Mouse (Mus musculus) stomach, embryonic 16.5 days (tissue): ENCODE results near the gene Rac2. TPM values are rescaled to one million over a fixed set of nuclear protein-coding genes. Genes with fewer than 3 reads are reported as not detected.

ENCODE experiments used
- ATAC-seq: fragments of 200-750 bp; cut with Nextera tagmentation; 2 replicates; pipeline ENCODE4 v1.8.0; 2017; ENCODE audit warnings: moderate number of reproducible peaks, moderate TSS enrichment; ENCODE audit not compliant: insufficient read depth, low FRiP score
- H3K27ac ChIP-seq: fragments of 300-500 bp; sonication (generic); 2 replicates; pipeline ENCODE4 v1.5.1; 2014; ENCODE audit warnings: low read length
- H3K27me3 ChIP-seq: fragments of 300-500 bp; sonication (generic); 2 replicates; pipeline ENCODE4 v1.6.1; 2014; ENCODE audit warnings: low read length, control low read depth, mixed read lengths; ENCODE audit not compliant: control insufficient read depth, insufficient read depth
- H3K36me3 ChIP-seq: fragments of 300-500 bp; sonication (generic); 2 replicates; pipeline ENCODE4 v1.6.1; 2014; ENCODE audit warnings: low read length; ENCODE audit not compliant: control insufficient read depth, insufficient read depth
- H3K4me1 ChIP-seq: fragments of 300-500 bp; sonication (generic); 2 replicates; pipeline ENCODE4 v1.6.1; 2014; ENCODE audit warnings: low read length, control low read depth, mixed read lengths; ENCODE audit not compliant: control insufficient read depth, insufficient read depth
- H3K4me2 ChIP-seq: fragments of 300-500 bp; sonication (generic); 2 replicates; pipeline ENCODE4 v1.6.1; 2014; ENCODE audit warnings: low read depth, low read length, mixed read lengths
- H3K4me3 ChIP-seq: fragments of 300-500 bp; sonication (generic); replicated peaks from 2 replicates; pipeline ENCODE4 v1.5.1; 2014; ENCODE audit warnings: mild to moderate bottlenecking, low read length
- H3K9ac ChIP-seq: fragments of 300-500 bp; sonication (generic); 2 replicates; pipeline ENCODE4 v1.6.1; 2014; ENCODE audit warnings: low read length
- H3K9me3 ChIP-seq: fragments of 300-500 bp; sonication (generic); replicated peaks from 2 replicates; pipeline ENCODE4 v1.6.1; 2016; ENCODE audit warnings: low read length, control low read depth; ENCODE audit not compliant: control insufficient read depth
- WGBS: fragments of 180-500 bp; shearing (Covaris S2); extraction: QIAGEN DNeasy Blood & Tissue Kit; methylation state at CpG from one replicate; pipeline ENCODE4 v1.1.7; 2014; 5-methylcytosine and 5-hydroxymethylcytosine counted together
- polyA plus RNA-seq: library from polyadenylated mRNA; unstranded; fragments of >200 nt; fragmentation: Nextera tagmentation; extraction: Ambion mirVana; gene quantifications from 2 replicates; pipeline ENCODE4 v1.2.1, GENCODE M21; 2015

Gene Rac2
- polyA plus RNA-seq, result 21.1 and 26.2 TPM in 2 replicates

- ATAC-seq, result peak; percentile 16; the same call in 1 of the 2 replicates
- Histone ChIP-seq H3K9me3 (no peaks in the 10 kb centered on the region; the same call in 1 of the 2 replicates), H3K27me3 (no peaks in the 10 kb centered on the region), H3K36me3 (no peaks in the 10 kb centered on the region), H3K9ac (peak within 1 kb of the TSS; percentile 46), H3K4me3 (peak within 1 kb of the TSS; percentile 25), H3K4me1 (0 out of 2 replicates have a peak, but pooled peaks cover 3% of the 10 kb centered on the region), H3K27ac (no peak within 1 kb of the TSS; the same call in 1 of the 2 replicates), H3K4me2 (no peak within 1 kb of the TSS)
- WGBS, result 65% methylated on average over 8 of the region's 8 CpGs
Observed at GRCm38 (mm10) chr15:78572658-78573397, at the start of gene Rac2. Rac2 (minus strand) TSS chr15:78572783.

DNA sequence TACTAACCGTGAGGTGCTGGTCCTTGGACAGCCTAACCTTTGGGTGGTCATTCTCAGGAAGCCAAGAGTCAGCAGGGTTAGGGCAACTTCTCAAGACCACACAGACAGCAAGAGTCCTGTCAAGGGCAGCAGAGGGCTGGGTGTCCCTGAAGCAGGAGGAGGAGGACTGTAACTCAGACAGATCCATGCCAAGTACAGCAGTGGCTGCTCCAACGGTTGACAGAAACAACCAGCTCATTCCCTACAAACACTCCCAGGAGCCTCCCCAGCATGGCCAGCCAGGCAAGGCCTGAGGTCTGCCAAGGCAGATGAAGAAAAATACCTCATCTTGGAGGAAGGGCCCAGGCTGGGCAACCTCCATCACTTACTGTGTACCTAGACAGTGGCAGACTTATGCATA lies 44.4 kb upstream of the Rac2 start:
- Histone ChIP-seq H3K4me2 (no peak overlapping the region), H3K36me3 (no peaks in the 10 kb centered on the region), H3K9me3 (no peaks in the 10 kb centered on the region), H3K9ac (no peak overlapping the region), H3K4me1 (no peaks in the 10 kb centered on the region), H3K27ac (no peak overlapping the region), H3K4me3 (no peak overlapping the region), H3K27me3 (no peaks in the 10 kb centered on the region)
- no peak for ATAC-seq
- WGBS, result 82% methylated on average over 2 of the region's 2 CpGs

DNA sequence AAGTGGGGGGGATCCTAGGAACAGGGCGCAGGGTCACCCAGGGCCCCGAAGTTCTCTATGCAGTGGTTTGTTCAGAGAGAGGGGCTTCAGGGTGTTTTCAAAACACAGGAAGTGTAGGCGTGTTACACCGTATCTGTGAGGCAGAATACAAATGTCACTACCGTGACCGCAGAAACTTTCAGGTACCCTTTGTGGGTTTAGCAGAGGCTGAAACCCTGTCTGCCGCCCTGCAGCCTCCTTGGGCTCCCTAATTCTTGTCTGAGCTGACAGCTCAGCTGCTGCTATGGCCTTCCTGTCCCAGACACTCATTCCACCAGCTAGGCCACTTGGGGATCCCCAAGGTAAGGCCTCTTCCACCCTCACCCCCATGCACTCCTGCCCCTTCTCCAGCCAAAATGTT lies 42.0 kb upstream of the Rac2 start:
- H3K27me3 ChIP-seq, result no peaks in the 10 kb centered on the region
- H3K9me3 ChIP-seq, result no peaks in the 10 kb centered on the region
- ATAC-seq, result no peak
- no peaks in the 10 kb centered on the region for H3K4me1 ChIP-seq
- H3K36me3 ChIP-seq, result no peaks in the 10 kb centered on the region
- WGBS, result 81% methylated on average over 7 of the region's 7 CpGs
- H3K9ac ChIP-seq, result no peak overlapping the region
- H3K4me3 ChIP-seq, result no peak overlapping the region
- H3K27ac ChIP-seq, result no peak overlapping the region
- no peak overlapping the region for H3K4me2 ChIP-seq

DNA sequence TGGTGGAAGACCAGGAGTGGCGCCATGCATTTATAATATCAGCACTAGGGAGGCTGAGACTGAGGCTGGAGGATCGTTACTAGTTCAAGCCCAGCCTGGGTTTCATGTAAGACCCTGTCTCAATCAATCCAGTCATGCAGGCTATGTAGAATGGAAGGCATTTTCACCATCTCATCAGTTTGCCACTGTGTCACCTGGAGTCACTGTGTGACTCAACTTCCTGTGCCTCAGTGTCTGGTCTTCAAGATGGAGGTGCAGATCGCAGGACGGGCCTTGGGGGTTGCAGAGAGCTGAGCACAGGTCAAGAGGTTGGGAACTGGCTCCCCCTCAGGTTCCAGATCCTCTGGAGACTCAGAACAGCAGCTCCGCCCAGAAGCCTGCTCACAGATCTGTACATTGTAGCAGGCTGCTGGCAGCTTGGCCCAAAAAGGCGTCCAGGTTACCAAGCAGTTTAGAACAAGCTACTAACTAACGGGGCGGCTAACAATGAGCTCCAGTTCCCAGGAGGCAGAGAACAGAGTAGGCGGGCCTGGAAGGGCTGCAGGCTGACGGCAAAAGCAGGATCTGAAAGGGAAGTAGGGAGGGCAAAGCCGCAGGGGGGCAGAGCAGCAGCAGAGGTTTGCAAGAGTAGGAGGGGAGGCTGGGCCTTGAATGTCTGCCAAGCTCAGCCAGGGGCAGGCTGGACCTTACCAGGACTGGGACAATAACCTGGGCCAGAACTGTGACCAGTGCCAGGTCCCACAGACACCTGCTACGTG lies 38.3 kb upstream of the Rac2 start:
- Histone ChIP-seq H3K36me3 (no peaks in the 10 kb centered on the region), H3K9me3 (no peaks in the 10 kb centered on the region), H3K4me3 (no peak overlapping the region), H3K4me2 (no peak overlapping the region), H3K27me3 (no peaks in the 10 kb centered on the region), H3K4me1 (no peaks in the 10 kb centered on the region), H3K27ac (no peak overlapping the region), H3K9ac (no peak overlapping the region)
- 48% methylated on average over 12 of the region's 12 CpGs for WGBS
- ATAC-seq, result no peak

DNA sequence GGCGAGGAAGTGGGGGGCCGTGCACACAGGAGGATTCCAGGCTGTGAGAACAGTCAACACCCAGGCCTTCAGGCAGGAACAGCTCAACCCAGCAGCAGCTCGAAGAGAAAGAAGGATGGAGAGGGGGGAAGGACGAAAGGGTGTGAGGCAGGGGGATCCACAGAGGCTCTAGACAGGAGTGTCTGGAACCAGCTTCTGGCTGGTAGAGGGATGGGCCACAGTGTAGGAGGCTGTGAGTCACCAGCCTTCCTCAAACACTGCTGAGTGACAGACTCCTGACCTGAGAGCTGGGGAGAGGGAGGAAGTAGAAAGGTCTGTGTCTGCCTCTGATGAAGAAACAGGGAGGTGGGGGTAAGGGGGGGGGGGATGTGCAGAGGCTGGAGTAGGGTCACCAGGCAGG lies 34.9 kb upstream of the Rac2 start:
- Histone ChIP-seq H3K4me3 (no peak overlapping the region), H3K4me1 (no peaks in the 10 kb centered on the region), H3K4me2 (no peak overlapping the region), H3K9ac (no peak overlapping the region), H3K9me3 (no peaks in the 10 kb centered on the region), H3K27me3 (no peaks in the 10 kb centered on the region), H3K36me3 (no peaks in the 10 kb centered on the region), H3K27ac (no peak overlapping the region; the same call in 1 of the 2 replicates)
- 45% methylated on average over 4 of the region's 4 CpGs for WGBS
- ATAC-seq, result peak; percentile 81

DNA sequence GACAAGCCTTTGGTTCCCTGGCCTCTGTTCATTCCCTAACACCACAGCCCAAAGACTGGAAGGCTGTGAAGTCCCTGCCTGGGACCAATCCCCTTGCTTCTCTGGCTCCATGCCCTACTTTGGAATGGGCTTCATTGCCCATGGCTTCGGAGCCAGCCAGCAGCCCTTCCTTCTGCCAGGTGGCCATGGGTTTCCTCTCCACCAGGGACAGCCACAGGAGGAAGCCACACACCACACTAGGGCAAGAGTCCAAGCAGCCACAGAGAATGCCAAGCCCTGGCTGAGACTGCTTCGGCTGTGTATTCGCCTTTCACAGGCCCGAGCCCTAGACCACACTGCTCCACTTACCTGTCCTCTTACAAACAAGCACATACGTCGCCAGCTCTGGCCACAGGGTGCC lies 33.5 kb upstream of the Rac2 start:
- 85% methylated on average over 6 of the region's 6 CpGs for WGBS
- H3K27ac ChIP-seq, result no peak overlapping the region
- no peaks in the 10 kb centered on the region for H3K27me3 ChIP-seq
- no peaks in the 10 kb centered on the region for H3K36me3 ChIP-seq
- H3K9ac ChIP-seq, result no peak overlapping the region
- H3K4me2 ChIP-seq, result no peak overlapping the region
- no peak for ATAC-seq
- no peaks in the 10 kb centered on the region for H3K4me1 ChIP-seq
- H3K9me3 ChIP-seq, result no peaks in the 10 kb centered on the region
- no peak overlapping the region for H3K4me3 ChIP-seq

DNA sequence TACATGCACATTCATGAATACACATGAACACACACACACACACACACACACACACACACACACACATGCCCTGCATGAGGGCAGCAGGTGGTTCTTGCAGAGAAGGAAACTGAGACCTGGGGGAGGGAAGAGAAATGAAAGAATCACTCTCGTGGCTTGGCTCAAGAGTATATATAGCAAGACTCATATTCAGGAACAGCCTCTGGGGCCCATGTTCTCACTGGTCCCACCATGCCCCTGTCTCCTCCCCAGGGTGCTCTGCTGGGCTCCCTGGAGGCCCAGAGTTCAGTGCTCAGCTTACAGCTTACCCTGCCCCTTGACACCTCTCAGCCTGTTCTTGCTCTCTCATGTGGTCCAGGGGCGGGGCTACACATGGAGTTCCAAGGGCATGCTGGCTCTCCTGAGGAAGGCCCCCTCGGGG lies 32.8 kb upstream of the Rac2 start:
- no peaks in the 10 kb centered on the region for H3K9me3 ChIP-seq
- no peak overlapping the region for H3K27ac ChIP-seq
- 45% methylated on average over 3 of the region's 3 CpGs for WGBS
- H3K4me1 ChIP-seq, result no peaks in the 10 kb centered on the region
- H3K27me3 ChIP-seq, result no peaks in the 10 kb centered on the region
- no peak for ATAC-seq
- H3K9ac ChIP-seq, result no peak overlapping the region
- H3K36me3 ChIP-seq, result no peaks in the 10 kb centered on the region
- no peak overlapping the region for H3K4me3 ChIP-seq
- no peak overlapping the region for H3K4me2 ChIP-seq

DNA sequence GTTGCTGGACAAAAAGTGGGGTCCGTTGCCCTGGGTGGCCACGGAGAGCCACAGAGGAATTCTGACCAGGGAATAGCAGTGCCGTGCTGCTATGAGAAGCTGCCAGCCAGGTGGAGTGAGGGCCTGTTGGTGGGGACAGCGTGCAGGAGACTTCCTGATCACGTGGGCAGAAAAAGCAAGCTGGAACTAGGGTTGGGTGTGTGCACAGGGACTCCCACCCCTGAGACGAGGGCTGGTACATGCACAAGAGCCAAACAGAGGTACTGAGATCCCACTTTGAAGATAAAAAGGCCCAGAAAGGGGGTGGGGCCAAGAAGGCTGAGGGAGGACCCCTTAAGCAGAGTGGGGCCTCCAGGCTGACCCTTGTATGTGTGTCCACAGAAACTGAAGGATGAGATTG lies 31.7 kb upstream of the Rac2 start:
- no peak overlapping the region for H3K4me2 ChIP-seq
- no peaks in the 10 kb centered on the region for H3K4me1 ChIP-seq
- H3K27me3 ChIP-seq, result no peaks in the 10 kb centered on the region
- H3K9me3 ChIP-seq, result no peaks in the 10 kb centered on the region
- WGBS, result 54% methylated on average over 6 of the region's 6 CpGs
- H3K4me3 ChIP-seq, result no peak overlapping the region
- no peaks in the 10 kb centered on the region for H3K36me3 ChIP-seq
- peak; percentile 51; the same call in 1 of the 2 replicates for ATAC-seq
- H3K9ac ChIP-seq, result no peak overlapping the region
- H3K27ac ChIP-seq, result no peak overlapping the region

GRCm38 (mm10) chr15:78601180-78601579 lies 28.6 kb upstream of the Rac2 start:
- Histone ChIP-seq H3K9me3 (no peaks in the 10 kb centered on the region), H3K4me2 (no peak overlapping the region), H3K27me3 (no peaks in the 10 kb centered on the region), H3K9ac (no peak overlapping the region), H3K36me3 (no peaks in the 10 kb centered on the region), H3K4me1 (no peaks in the 10 kb centered on the region), H3K4me3 (no peak overlapping the region), H3K27ac (no peak overlapping the region)
- 75% methylated on average over 6 of the region's 6 CpGs for WGBS
- ATAC-seq, result no peak
